In genomic region chr2:157799533-157799932, GRCm38 (mm10) we compare ENCODE assay signal across 20 mouse cellular contexts.
A peak's percentile ranks its signal among the peaks of the same experiment; 100 is the strongest.
DNase-seq lines count a peak whose midpoint lies in the region; ATAC-seq and TF ChIP-seq lines count a peak whose summit lies in the region.
"Had no signal": no experiment of that assay in that cellular context is flagged by ENCODE, and none has a peak within 500 bp of the region (broad histone marks: within the 10 kb centered on the region; RNA-seq: fewer than 3 reads in every experiment).

No protein-coding gene starts in this region.

- no peak for TF ChIP-seq CTCF in hindbrain, postnatal 0 days (IDR thresholded peaks at IDR 0.05; ENCODE audit: low read depth)
- no peak for TF ChIP-seq CTCF in midbrain, postnatal 0 days (IDR thresholded peaks at IDR 0.05)

- peaks cover 15% of the 10 kb centered on the region; the same call in 1 of the 2 replicates for H3K36me3 ChIP-seq in forebrain, embryonic 12.5 days (replicated peaks)
- no peaks in the 10 kb centered on the region for H3K36me3 ChIP-seq in forebrain, embryonic 14.5 days (ENCODE audit: control insufficient read depth, insufficient read depth, low read length)
- no peaks in the 10 kb centered on the region for H3K36me3 ChIP-seq in hindbrain, embryonic 13.5 days
- H3K36me3 ChIP-seq in hindbrain, postnatal 0 days (ENCODE audit: insufficient read depth, low read length) = no peaks in the 10 kb centered on the region
- H3K36me3 ChIP-seq in midbrain, embryonic 14.5 days (ENCODE audit: control insufficient read depth, insufficient read depth, low read length) = peaks cover 6% of the 10 kb centered on the region; the same call in 1 of the 2 replicates
- 0 out of 2 replicates have a peak, but pooled peaks cover 4% of the 10 kb centered on the region for H3K36me3 ChIP-seq in midbrain, postnatal 0 days (ENCODE audit: insufficient read depth, low read length)
- peaks cover 7% of the 10 kb centered on the region for H3K36me3 ChIP-seq in limb, embryonic 10.5 days
- H3K36me3 ChIP-seq: intestine, embryonic 15.5 days had no signal

- H3K27me3 ChIP-seq in forebrain, embryonic 12.5 days = 0 out of 2 replicates have a peak, but pooled peaks cover 3% of the 10 kb centered on the region
- H3K27me3 ChIP-seq in forebrain, embryonic 14.5 days (replicated peaks; ENCODE audit: control insufficient read depth, insufficient read depth, low read length) = no peaks in the 10 kb centered on the region
- H3K27me3 ChIP-seq in hindbrain, embryonic 13.5 days = peaks cover 44% of the 10 kb centered on the region
- no peaks in the 10 kb centered on the region for H3K27me3 ChIP-seq in hindbrain, postnatal 0 days (ENCODE audit: insufficient read depth, low read length)
- no peaks in the 10 kb centered on the region for H3K27me3 ChIP-seq in midbrain, embryonic 14.5 days (ENCODE audit: control insufficient read depth, insufficient read depth, low read length)
- H3K27me3 ChIP-seq in midbrain, postnatal 0 days (ENCODE audit: insufficient read depth, low read length) = no peaks in the 10 kb centered on the region
- no peaks in the 10 kb centered on the region for H3K27me3 ChIP-seq in limb, embryonic 10.5 days (ENCODE audit: low read depth, poor library complexity, severe bottlenecking)
- H3K27me3 ChIP-seq: embryonic facial prominence, embryonic 13.5 days; heart, embryonic 13.5 days; intestine, embryonic 15.5 days had no signal

- no peak for DNase-seq in forebrain, embryonic 14.5 days (ENCODE audit: low spot score)
- DNase-seq in hindbrain, postnatal 0 days (ENCODE audit: low spot score) = no peak
- DNase-seq in midbrain, embryonic 14.5 days = no peak
- no peak for DNase-seq in midbrain, postnatal 0 days (ENCODE audit: low spot score)
- DNase-seq in limb, embryonic 10.5 days (ENCODE audit: low spot score) = no peak
- DNase-seq in retina, embryonic 14.5 days (ENCODE audit: low spot score) = no peak
- DNase-seq: adrenal gland, postnatal 10 days; cerebellum, adult 11 months; cerebellum, adult 8-10 months; cerebellum, postnatal 14 days; embryo, embryonic 11 days; gastrocnemius, adult 2 months; gastrocnemius, postnatal 25 days; heart, postnatal 4 days had no signal

- H3K27ac ChIP-seq in forebrain, embryonic 12.5 days = peak overlapping the region; percentile 96; the same call in 1 of the 2 replicates
- H3K27ac ChIP-seq in forebrain, embryonic 14.5 days (ENCODE audit: low read depth, low read length) = no peak overlapping the region
- H3K27ac ChIP-seq in hindbrain, embryonic 13.5 days = 0 out of 2 replicates have a peak overlapping the region, but pooled peaks have one; percentile 1
- no peak overlapping the region for H3K27ac ChIP-seq in hindbrain, postnatal 0 days
- peak overlapping the region; percentile 22; the same call in 1 of the 2 replicates for H3K27ac ChIP-seq in midbrain, embryonic 14.5 days (replicated peaks; ENCODE audit: low read depth, low read length)
- no peak overlapping the region for H3K27ac ChIP-seq in midbrain, postnatal 0 days (ENCODE audit: low read depth, low read length)
- peak overlapping the region; percentile 85 for H3K27ac ChIP-seq in limb, embryonic 10.5 days
- H3K27ac ChIP-seq: embryonic facial prominence, embryonic 13.5 days; gastrocnemius, adult 2 months; heart, embryonic 13.5 days; intestine, embryonic 15.5 days had no signal

- H3K9me3 ChIP-seq in forebrain, embryonic 12.5 days = no peaks in the 10 kb centered on the region
- no peaks in the 10 kb centered on the region for H3K9me3 ChIP-seq in forebrain, embryonic 14.5 days (replicated peaks; ENCODE audit: control insufficient read depth, low read length)
- no peaks in the 10 kb centered on the region for H3K9me3 ChIP-seq in hindbrain, embryonic 13.5 days
- no peaks in the 10 kb centered on the region for H3K9me3 ChIP-seq in hindbrain, postnatal 0 days (ENCODE audit: low read length)
- H3K9me3 ChIP-seq in midbrain, embryonic 14.5 days (ENCODE audit: control insufficient read depth, low read length) = no peaks in the 10 kb centered on the region
- H3K9me3 ChIP-seq in midbrain, postnatal 0 days (ENCODE audit: low read length) = no peaks in the 10 kb centered on the region
- no peaks in the 10 kb centered on the region for H3K9me3 ChIP-seq in limb, embryonic 10.5 days (replicated peaks)
- H3K9me3 ChIP-seq: embryonic facial prominence, embryonic 13.5 days; heart, embryonic 13.5 days; intestine, embryonic 15.5 days had no signal

- H3K4me3 ChIP-seq in forebrain, embryonic 12.5 days (replicated peaks) = no peak overlapping the region
- H3K4me3 ChIP-seq in forebrain, embryonic 14.5 days (ENCODE audit: low read depth, low read length) = no peak overlapping the region
- no peak overlapping the region for H3K4me3 ChIP-seq in hindbrain, embryonic 13.5 days
- no peak overlapping the region for H3K4me3 ChIP-seq in hindbrain, postnatal 0 days (ENCODE audit: low read length)
- H3K4me3 ChIP-seq in midbrain, embryonic 14.5 days (replicated peaks; ENCODE audit: low read depth, low read length) = no peak overlapping the region
- H3K4me3 ChIP-seq in midbrain, postnatal 0 days (ENCODE audit: low read depth, low read length) = no peak overlapping the region
- no peak overlapping the region for H3K4me3 ChIP-seq in limb, embryonic 10.5 days
- H3K4me3 ChIP-seq: embryonic facial prominence, embryonic 13.5 days; gastrocnemius, adult 2 months; heart, embryonic 13.5 days; intestine, embryonic 15.5 days had no signal

- no peak overlapping the region for H3K9ac ChIP-seq in forebrain, embryonic 12.5 days
- no peak overlapping the region for H3K9ac ChIP-seq in forebrain, embryonic 14.5 days (ENCODE audit: low read length)
- no peak overlapping the region for H3K9ac ChIP-seq in hindbrain, embryonic 13.5 days
- H3K9ac ChIP-seq in hindbrain, postnatal 0 days (replicated peaks; ENCODE audit: low read length) = no peak overlapping the region
- no peak overlapping the region for H3K9ac ChIP-seq in midbrain, embryonic 14.5 days (replicated peaks; ENCODE audit: low read length)
- no peak overlapping the region for H3K9ac ChIP-seq in midbrain, postnatal 0 days (replicated peaks; ENCODE audit: low read length, poor library complexity, severe bottlenecking)
- H3K9ac ChIP-seq: embryonic facial prominence, embryonic 13.5 days; heart, embryonic 13.5 days; intestine, embryonic 15.5 days had no signal

- WGBS in forebrain, embryonic 12.5 days = 94% methylated on average over 9 of the region's 9 CpGs
- 95% methylated on average over 9 of the region's 9 CpGs for WGBS in forebrain, embryonic 14.5 days
- 97% methylated on average over 9 of the region's 9 CpGs for WGBS in hindbrain, embryonic 13.5 days
- WGBS in hindbrain, postnatal 0 days = 90% methylated on average over 9 of the region's 9 CpGs
- WGBS in midbrain, embryonic 14.5 days = 92% methylated on average over 9 of the region's 9 CpGs
- WGBS in midbrain, postnatal 0 days = 93% methylated on average over 9 of the region's 9 CpGs
- 94% methylated on average over 9 of the region's 9 CpGs for WGBS in limb, embryonic 10.5 days

- H3K4me2 ChIP-seq in forebrain, embryonic 12.5 days = no peak overlapping the region
- no peak overlapping the region for H3K4me2 ChIP-seq in forebrain, embryonic 14.5 days (ENCODE audit: low read length)
- H3K4me2 ChIP-seq in hindbrain, embryonic 13.5 days = no peak overlapping the region
- no peak overlapping the region for H3K4me2 ChIP-seq in hindbrain, postnatal 0 days (ENCODE audit: low read depth, low read length)
- no peak overlapping the region for H3K4me2 ChIP-seq in midbrain, embryonic 14.5 days (ENCODE audit: low read length)
- H3K4me2 ChIP-seq in midbrain, postnatal 0 days (ENCODE audit: low read depth, low read length, poor library complexity, severe bottlenecking) = no peak overlapping the region
- H3K4me2 ChIP-seq: embryonic facial prominence, embryonic 13.5 days; heart, embryonic 13.5 days; intestine, embryonic 15.5 days had no signal

- H3K4me1 ChIP-seq in forebrain, embryonic 12.5 days = peaks cover 41% of the 10 kb centered on the region
- H3K4me1 ChIP-seq in forebrain, embryonic 14.5 days (ENCODE audit: control insufficient read depth, insufficient read depth, low read length) = peaks cover 28% of the 10 kb centered on the region
- H3K4me1 ChIP-seq in hindbrain, embryonic 13.5 days (replicated peaks) = peaks cover 44% of the 10 kb centered on the region
- peaks cover 30% of the 10 kb centered on the region for H3K4me1 ChIP-seq in hindbrain, postnatal 0 days (ENCODE audit: insufficient read depth, low read length)
- peaks cover 39% of the 10 kb centered on the region for H3K4me1 ChIP-seq in midbrain, embryonic 14.5 days (ENCODE audit: control insufficient read depth, insufficient read depth, low read length)
- H3K4me1 ChIP-seq in midbrain, postnatal 0 days (ENCODE audit: insufficient read depth, low read length) = peaks cover 16% of the 10 kb centered on the region
- H3K4me1 ChIP-seq in limb, embryonic 10.5 days = peaks cover 38% of the 10 kb centered on the region
- H3K4me1 ChIP-seq: intestine, embryonic 15.5 days had no signal

- no peak for ATAC-seq in forebrain, embryonic 12.5 days (ENCODE audit: low FRiP score)
- no peak for ATAC-seq in forebrain, embryonic 14.5 days
- ATAC-seq in hindbrain, embryonic 13.5 days (ENCODE audit: low FRiP score) = no peak
- no peak for ATAC-seq in hindbrain, postnatal 0 days
- ATAC-seq in midbrain, embryonic 14.5 days (ENCODE audit: low FRiP score, low TSS enrichment) = no peak
- ATAC-seq in midbrain, postnatal 0 days (ENCODE audit: low FRiP score) = no peak
- ATAC-seq: forebrain, embryonic 16.5 days; intestine, embryonic 15.5 days had no signal

Comparison
In these comparisons a context has a peak if more than half of its experiments do, and no peak if none do; other contexts are left out.
1. H3K27ac ChIP-seq: peak in forebrain, embryonic 12.5 days (single experiment), hindbrain, embryonic 13.5 days (single experiment), midbrain, embryonic 14.5 days (single experiment) and limb, embryonic 10.5 days (single experiment); none in forebrain, embryonic 14.5 days (single experiment), hindbrain, postnatal 0 days (single experiment) and midbrain, postnatal 0 days (single experiment).